Mouse (Mus musculus) CD4-positive, CD25-positive, alpha-beta regulatory T cell, adult 2 months (primary cell): ENCODE measurements around the gene Agpat4.
"Not testable (repeated sequence)": the region's sequence is repeated elsewhere in the genome, so short reads cannot be mapped to it uniquely, and the experiment has no call there.

ENCODE experiments used
- DNase-seq: peaks from one replicate; pipeline ENCODE4 v3.0.0-alpha.2; 2012; ENCODE audit warnings: low read depth, low spot score

Gene Agpat4

DNA sequence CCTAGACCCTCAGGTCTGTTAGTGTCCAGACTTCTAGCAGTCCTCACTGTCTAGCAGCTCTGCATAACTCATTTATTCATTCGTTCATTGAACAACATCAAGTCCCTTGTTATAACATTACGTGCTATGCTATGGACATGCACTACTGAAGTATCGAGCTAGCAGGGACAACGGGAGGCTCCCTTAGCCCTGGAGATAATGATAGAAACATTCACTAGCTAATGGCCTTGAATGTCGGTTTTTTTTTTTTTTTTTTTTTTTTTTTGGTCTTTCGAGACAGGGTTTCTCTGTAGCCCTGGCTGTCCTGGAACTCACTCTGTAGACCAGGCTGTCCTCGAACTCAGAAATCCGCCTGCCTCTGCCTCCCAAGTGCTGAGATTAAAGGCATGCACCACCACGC, 3.8 kb downstream of the Agpat4 start:
- not testable (repeated sequence) for DNase-seq

DNA sequence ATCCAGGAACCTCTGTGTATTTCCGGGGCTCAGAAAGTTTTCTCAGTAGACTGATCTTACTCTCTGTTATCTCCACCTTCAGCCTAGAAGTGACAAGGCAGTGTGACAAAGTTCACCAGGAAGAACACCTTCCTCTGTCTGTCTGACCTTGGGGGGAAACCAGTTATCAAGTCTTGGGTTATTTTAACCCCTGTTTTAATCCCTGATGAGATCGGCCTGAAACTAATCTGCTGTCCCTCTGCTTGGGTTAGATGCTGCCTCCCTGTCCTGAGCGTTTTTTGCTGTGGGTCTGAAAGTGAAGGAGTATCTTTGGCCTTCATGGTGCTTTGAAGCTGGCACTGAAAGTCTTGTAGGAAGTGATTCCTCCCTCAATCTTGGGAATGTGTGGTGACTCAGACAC, 4.7 kb downstream of the Agpat4 start:
- no peak for DNase-seq

DNA sequence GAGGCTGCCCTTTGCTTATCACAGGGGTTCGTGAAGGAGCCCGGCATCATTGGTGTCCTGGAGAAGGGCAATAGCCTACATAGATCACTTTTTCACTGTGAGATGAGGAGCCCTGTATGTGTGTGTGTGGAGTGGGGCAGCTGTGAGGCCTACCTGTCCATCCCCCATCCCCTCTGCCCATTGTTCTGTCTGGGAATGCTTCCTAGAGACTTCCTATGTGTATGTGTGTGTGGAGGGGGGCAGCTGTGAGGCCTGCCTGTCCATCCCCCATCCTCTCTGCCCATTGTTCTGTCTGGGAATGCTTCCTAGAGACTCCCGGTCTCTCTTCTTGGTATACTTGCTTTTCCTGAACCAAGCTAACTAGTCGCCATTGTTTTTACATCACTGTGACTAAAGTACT, 8.6 kb downstream of the Agpat4 start:
- no peak for DNase-seq

DNA sequence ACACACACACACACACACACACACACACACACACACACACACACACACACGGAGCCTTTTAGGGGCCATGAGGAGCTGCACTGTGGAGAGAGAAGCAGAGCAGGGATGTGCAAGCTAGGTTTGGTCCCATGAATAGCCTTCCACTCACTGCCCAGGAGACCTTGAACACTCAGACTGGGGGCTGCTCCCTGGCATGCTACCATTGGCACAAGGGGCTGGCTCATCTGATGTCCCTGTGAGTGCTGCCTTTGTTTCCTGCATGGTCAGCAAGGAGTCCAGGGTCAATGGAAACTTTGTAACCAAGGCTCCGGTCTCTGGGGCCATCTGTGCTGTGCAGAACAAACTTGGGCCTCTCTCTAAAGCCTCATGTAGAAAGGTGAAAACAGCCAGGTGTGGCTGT, 10.5 kb downstream of the Agpat4 start:
- DNase-seq = no peak

DNA sequence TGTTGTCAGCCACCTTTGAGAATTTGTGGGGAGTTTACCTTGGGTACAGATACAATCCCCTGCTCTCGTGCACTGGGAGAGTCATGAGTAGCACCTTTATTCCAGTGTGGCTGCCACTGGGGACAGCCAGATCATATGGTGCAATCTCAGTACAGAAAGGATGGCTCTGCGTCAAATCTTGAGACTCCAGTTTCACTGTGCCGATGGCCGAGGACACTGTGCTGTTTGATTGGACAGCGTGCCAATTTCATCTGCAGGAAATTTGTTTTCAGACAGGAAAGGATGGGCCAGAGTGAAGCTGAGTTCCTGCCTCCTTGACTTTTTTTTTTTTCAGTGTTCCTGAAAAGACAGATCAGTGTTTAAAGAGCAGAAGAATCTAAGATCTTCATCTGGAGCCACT, 12.7 kb downstream of the Agpat4 start:
- no peak for DNase-seq

DNA sequence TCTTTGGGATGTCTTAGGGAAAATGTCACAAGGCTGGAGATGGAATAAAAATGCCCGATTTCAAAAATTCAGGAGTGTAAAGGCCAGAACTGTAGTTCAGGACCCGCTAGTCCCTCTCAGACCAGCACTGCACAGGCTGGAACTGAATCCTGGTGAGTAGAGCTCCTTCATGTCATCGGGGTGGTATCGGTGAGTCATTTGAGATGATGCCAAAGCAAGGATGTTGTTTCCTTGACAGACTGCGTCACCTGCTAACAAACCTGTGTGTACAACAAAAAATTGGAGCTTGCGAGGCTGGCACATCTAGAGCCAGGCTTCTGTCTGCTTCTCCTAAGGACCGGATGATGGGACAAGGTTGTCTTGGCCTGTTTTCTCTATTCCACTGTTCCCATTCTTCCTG, 13.1 kb downstream of the Agpat4 start:
- DNase-seq = no peak

DNA sequence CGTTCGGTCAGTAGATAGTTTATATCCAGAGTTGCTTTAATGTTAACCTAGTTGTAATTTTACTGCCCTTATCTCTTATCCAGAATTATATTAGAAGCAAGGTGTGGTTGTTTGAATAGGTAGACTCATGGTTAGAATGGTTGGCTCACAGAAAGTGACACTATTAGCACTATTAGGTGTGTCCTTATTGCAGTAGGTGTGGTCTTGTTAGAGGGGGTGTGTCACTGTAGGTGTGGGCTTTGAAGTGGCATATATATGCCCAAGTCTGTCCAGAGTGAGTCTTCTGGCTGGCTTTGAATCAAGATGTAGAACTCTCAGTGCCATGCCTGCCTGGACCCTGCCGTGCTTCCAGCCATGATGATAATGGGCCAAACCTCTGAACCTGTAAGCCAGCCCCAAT, 14.4 kb downstream of the Agpat4 start:
- no peak for DNase-seq

DNA sequence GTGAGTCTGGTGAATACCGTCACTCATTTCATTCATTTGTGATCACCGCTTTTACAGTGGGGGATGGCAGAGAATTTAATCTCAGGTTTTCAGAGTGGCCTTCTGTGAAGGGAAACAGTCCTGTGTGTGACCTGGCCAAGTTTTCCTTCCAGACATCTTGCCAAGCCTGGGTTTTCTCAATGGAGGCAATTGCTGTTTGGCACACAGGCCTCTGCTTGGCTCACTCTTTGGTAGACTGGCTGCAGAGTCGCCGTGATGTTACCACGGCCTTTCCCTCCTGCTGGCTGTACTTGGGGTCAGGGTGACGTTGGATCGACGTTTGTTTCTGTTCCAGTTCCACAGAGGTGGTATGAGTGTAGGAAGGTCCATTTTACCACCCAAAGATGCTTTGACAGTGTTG, 15.5 kb downstream of the Agpat4 start:
- DNase-seq = no peak

DNA sequence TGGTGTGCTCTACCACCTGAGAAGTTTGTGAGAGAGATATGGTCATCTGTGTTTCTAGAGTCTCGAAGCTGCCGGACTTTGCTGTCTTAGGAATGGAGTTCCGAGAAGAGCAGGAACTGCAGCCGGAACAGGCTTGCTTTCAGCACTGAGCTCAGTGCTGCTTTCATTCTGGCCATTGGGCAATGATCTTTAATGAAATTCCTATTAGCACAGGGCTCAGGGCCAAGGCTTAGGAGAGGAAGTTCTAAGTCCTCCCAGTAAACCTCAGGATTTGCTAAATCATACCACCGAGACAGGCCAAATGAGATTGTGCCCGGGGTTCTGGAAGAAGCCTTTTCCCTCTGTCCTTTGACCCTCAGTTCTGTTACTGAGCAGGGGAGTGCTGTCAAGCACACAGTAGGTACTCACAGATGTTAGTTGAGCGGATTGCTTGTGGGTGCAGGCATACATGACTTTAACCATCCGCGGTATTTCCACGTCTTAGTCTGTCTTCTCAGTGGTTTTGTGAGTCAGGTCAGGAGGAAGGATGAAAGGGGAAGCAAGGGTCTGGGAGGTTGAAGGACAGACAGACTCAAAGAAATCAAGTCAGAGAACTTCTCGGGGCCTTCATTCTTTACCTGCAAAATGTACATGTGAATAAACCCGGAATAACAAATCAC, 16.6 kb downstream of the Agpat4 start:
- DNase-seq = no peak

DNA sequence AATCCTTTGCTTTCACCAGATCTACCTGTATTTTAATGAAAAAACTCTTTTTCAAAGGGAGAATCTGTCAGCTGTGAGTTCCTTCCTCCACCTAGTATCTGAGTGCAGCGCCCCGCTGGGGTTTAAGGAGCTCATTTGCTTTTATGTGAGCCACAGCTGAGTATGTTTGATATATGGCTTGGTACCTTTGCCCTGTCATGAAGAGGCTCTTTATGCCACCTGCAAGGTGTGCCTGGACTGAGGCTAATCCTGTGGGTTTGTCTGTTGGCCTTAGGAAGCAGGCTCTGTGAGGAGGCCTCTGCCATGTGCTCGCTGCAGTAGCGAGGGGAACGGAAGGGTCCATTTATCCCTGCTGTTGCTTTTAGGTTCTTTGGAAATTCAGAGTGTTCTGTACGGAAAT, 19.9 kb downstream of the Agpat4 start:
- DNase-seq = no peak

DNA sequence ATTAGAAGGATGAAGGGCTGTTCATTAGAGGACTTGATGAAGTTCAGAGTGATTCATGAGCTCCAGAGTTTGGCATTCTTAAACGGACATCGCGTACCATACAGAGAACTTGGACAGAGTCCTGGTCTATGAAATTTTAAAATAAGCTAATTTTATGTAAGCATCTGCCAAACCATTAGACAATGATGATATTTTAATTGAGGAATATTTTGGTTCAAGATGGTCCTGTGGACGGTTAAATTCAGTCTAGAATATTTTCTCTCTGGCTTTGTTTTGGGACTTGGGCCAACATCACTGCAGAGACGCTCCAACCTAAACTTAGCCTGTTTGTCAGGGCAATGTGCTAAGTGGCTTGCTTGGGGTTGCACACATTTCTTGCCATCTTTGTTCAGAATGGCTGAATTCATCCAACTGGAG, 25.5 kb downstream of the Agpat4 start:
- no peak for DNase-seq

DNA sequence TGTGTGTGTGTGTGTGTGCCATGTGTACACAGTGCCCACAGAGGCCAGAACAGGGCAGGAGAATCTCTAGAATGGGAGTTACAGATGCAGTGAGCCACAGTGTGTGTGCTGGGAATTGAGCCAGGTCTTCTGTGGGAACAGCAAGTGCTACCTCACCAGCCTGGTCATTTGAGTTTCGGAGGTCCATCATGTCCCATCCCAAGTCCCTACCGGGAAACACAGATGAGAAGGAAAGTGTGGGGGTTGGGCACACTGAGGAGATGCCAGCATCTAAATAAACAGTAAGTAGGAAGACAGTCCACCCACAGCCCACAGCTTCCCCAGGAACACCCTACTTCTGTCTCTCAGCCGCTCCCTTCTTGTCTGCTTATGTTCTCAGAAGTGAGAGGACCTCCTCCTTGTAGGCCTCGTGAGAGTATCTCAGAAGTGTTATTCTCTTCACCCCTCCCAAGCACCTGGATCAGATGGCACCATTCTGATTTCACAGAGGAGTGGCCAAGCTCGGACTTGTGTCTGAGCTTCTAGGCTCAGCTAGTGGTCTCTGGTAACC, 27.7 kb downstream of the Agpat4 start:
- DNase-seq = no peak

DNA sequence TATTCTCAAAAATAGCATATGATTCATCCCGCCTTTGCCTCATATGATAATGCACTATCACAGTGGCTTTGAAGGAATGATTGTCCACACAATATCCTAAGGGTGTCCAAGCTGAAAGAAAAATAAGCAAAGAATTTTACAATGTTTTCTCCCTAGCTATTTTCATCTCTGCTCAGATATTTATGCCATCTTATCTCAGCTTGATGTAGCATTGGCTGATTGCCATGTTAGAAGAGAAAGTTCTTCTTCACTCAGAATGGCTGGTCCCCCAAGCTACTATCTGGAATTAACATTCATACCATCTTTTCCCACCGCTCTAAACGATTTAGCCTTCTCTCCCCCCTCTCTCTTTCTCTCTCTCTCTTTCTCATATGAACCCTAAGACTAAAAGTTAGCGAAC, 29.3 kb downstream of the Agpat4 start:
- no peak for DNase-seq

DNA sequence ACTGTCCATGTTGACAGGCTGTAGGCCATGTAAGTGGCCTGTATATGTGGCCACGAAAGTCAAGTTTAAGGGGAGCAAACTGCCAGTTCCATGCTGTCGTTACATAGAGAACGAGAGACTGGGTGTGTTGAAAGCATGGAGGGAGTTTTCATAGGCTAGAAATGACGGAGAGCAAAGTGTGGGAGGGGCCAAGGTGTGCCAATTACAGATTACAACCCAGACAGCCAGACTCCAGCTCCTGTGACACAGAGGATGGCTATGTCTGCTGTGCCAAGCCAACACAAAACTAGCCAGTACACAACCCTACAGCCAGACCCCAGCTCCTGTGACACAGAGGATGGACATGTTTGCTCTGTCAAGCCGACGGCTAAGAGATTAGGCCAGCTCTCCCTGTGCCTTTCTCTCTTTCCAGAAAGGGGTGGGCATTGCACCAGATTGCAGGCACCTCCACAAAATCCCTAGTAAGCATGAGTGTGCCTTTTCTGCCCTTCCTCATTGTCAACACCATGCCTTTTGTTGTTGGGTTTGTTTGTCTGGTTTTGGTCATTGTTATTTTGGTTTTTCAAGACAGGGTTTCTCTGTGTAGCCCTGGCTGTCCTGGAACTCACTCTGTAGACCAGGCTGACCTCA, 30.8 kb downstream of the Agpat4 start:
- DNase-seq = no peak

DNA sequence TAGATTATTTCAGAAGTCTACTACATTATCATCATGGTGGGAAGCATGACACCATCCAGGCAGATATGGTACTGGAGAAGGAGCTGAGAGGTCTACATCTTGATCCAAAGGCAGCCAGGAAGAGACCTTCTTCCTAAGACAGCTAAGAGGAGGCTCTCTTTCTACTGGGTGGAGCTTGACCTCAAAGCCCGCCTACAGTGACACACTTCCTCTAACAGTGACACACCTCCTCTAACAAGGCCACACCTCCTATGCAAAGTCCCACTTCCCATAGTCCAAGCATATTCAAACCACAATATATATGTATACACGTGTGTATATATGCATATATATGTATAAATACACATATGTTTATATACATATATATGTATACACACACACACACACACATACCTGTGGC, 32.5 kb downstream of the Agpat4 start:
- no peak for DNase-seq

DNA sequence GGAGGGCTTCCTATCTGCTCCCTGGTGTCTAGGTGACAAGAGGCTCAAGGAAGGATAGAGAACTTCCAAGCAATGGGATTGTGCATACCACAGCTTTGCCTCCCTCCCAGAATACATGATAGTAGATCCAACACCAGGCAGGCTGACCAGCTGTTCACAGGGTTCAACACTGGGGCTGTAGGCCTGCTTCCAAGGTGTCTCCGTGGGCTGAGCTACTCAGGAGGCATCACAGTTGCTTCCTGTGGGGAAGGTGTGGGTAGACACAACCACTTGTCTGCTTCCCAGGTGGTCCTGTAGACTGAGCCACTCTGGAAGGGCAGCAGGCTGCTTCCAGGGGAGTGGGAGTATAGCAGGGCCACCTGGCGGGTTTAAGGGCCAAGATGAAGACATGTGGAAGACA, 35.8 kb downstream of the Agpat4 start:
- DNase-seq = no peak

DNA sequence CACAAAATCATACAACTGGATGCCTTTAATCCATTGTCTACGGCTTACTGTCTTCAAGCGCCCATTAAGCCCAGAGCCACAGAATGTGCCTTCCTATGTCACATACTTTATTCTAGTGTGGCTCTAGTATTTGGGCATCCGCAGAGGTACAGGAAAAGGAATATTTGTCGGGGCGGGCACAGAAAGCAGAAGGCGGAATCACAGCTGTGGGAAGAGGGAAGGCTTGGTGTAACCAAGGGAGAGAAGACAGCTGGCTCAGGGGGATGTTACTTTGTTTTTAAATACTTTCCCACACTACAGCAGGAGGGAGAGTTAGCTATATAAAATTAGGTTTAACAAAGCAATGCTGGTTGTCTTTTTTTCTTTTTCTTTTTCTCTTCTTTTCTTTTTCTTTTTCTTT, 36.7 kb downstream of the Agpat4 start:
- DNase-seq = no peak

DNA sequence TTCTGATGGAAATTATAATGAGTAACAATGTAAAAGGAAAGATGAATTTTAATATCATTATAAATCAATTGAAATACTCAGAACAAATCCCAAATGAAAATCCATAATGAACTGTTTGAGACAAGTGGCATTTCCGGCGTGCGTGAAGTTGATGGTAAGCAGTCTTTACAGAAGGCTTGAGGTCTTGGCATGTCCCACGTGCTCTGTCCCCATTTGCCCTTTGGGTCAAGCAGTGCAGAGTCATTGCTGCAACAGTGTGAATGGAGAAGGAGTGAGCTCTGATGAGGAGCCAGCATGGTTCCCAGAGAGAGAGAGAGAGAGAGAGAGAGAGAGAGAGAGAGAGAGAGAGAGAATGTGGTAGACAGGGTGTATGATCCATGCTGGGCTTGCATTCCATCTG, 37.4 kb downstream of the Agpat4 start:
- no peak for DNase-seq

DNA sequence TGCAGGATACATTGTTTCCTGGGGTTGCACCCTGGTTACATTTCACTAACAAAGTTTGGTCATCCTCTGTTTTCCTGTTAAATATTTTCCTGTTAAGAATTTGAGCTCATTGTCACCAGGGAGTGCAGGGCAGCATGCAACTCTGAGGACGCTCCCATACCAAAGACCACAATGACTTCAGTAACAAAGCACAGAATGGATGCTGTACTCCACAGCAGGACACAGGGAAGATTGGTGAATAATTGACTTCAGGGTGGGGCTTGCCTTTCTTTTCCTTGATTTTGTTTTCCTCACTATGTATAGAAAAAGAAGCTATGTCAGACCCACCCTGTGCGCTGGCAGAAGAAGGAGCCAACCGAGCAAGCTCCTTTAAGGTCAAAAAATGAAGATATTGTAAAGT, 38.2 kb downstream of the Agpat4 start:
- no peak for DNase-seq

DNA sequence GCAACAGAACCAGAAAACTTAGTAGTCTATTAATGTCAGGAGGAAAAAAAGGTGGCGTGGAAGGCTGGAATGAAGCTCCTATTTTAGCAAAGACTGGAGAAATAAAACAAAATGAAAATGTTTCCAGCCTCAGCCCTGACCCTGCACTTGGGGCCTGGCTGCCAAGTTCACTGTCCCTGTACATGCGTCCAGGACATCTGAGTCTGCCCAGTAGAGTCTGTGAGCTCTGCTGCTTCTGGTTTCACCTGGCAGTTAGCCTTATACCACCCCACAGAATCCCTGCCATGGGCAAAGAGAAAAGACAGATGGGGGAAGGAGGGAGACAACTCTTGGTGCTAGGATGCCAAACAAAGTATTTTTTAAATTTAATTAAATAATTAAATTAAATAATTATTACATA, 38.7 kb downstream of the Agpat4 start:
- no peak for DNase-seq

DNA sequence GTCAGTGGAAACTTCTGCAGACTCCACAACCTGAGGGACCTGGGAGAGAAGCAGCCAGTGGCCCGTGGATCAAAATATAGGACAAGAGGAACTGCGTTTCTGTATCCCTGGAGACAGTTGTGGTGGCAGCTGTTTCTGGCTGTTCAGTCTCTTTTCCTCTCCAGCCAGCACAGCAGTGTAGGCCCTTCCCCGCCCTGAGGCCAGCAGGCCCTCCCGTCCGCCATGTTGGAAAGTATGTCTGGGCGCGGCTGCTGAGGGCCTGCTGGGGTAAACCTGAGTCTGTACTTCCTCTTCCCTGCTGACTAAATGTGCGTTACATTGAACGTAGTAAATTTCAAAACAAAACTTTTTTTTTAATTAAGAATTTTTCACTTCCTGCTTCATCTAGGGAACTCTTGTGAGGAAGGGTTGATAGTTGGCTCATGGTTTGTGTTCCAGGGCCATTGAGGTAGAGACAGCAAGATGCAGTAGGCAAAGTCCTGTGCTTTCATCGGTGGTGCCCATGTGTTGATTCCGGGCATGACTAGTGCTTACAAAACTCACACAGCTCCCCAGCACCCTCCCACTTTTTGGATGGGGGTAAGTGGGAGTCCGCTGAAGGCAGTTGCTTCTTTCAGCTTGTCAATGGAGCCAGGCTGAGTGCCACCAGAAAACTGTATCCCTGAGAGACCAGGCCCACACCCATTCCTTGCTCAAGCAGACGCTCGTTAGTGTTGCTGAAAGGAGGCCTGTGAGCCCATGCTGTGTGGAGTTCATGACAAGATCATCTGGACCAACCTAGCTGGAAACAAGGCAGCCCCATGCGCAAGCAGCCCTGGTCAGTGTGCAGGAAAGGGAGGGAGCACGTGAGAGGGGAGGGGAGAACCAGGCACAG, 40.9 kb downstream of the Agpat4 start:
- DNase-seq = no peak

DNA sequence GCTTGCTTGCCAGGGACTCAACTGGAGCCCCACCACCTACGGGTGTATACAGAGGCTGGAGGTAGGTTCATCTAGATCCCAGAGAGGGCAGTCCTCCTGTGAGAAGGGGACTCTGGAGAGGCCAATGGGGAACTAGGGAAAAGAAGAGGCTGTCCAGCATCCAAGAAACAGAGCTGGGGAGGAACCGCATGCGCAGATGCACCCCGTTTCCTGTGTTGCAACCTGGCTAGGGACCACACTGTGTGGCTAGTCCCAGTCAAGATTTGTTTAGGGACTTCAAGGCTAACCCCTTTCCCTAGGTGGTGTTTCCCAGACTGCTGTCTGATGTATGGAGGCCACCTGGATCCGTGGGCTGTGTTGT, 41.5 kb downstream of the Agpat4 start:
- DNase-seq = no peak

DNA sequence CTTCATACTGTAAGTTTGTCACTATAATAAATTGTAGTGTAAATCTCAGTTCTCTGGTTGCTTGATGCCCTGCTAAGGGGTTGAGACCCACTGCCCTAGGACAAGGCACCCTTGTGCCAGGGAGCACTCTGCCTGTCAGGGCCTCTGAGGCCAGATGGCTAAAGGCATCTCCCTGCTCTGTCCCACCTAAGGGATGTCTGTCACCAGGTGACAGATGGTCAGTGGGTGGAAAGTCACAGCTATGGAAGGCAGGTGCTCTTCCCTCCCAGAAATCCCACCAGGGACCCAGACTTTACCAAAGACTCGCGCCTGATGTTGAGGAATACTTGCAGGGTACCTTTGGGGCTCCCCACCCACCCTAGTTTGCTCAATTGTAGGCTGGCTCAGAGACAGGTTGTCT, 42.0 kb downstream of the Agpat4 start:
- no peak for DNase-seq
